Mouse (Mus musculus) ovary, postnatal 14 days (tissue): ENCODE measurements at regions not wholly inside any gene's neighbourhood (a gene's known extent, or its start where the extent isn't known, plus 50 kb on each side); places are given as distances from the start of the nearest gene placed in this dataset.

ENCODE experiments used
- DNase-seq: peaks from one replicate; pipeline ENCODE4 v3.0.0; 2022; ENCODE audit warnings: low spot score

GRCm38 (mm10) chr2:149467801-149468200, 62.9 kb downstream of the Cst10 start:
- no peak for DNase-seq

DNA sequence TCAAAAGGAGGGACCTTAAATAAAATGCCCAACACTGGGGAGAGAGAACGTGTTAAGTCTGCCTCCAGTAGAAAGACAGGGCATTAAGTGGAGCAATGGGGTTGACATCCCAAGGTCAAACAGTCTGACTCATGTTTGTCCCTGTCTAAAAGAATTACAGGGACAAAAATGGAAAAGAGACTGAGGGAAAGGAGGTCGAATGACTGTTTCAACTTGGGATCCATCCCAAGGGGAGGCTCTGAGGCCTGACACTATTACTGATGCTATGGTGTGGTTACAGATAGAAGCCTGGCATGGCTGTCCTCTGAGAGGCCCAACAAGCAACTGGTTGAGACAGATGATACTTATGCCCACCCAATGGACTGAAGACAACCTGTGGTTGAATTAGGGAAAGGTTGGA, 67.6 kb downstream of the Cst10 start:
- DNase-seq = no peak

DNA sequence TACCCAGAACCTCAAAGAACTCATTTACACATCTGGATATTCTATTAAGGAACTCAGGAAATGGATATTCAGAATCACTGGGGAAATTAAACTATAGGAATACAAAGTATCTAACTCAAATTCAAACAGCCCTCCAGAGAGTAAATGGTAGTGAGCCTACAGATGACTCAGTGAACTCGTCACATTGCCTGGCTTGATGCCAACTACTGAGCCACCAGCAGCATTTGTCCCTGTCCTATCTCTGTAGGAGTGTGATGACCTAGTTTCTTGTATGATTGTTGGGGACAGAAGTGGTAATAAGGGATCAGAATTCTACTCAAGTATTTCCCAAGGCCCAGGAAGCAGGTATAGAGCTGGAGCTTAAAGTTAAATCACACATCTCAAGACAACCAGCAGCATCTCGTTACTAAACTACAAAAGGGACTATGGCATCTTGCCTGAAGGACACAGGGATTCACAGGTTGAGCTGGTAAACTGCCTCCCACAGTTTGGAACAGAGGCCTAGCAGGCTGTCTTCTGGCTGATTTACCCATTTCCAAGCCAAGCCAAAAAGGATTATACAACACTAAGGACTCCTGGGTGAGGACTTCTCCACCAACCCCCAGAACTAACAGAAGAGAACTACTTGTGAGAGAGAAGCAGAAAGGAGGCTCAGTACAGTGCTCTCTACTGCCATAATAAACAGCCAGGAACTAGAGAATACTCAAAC, 88.6 kb downstream of the Cst10 start:
- DNase-seq = no peak

DNA sequence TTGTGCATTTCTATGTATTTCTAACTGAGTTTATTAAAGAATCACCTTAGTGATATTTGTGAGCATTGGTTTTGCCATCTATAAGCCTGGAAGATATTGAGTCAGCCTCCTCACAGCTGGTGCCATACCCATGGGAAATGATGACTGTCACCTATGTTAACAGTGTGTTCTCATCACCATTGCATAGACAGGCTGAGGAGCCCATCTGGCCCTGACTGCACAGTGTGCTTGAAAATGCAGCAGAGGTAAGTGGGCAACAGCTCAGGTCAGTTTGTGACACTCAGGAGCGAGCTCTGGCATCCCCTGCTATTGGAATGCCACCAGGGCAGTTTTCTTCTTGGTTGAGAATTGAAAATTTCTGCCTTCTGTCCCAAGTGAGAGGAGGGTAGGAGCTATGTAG, 108.0 kb downstream of the Cst10 start:
- DNase-seq = no peak

DNA sequence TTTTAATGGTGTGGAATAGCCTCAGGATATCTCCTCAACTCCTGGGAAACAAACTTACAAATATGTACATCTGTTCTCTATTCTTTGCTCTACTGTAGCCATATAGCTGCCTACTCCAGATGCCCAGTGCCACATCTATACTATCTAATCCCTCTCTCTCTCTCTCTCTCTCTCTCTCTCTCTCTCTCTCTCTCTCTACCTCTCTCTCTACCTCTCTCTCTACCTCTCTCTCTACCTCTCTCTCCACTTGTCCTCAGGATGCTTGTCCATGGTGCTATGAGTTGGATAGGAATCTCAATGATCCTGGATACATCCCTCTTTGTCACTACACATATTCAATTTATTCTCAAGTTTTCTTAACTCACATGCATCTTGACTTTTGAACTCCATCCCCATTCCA, 119.6 kb downstream of the Cst10 start:
- DNase-seq = no peak

- DNase-seq = no peak
Observed at GRCm38 (mm10) chr2:149542837-149543236, 138.0 kb downstream of the Cst10 start.

- no peak for DNase-seq
Observed at GRCm38 (mm10) chr2:149545708-149546107, 140.9 kb downstream of the Cst10 start.

DNA sequence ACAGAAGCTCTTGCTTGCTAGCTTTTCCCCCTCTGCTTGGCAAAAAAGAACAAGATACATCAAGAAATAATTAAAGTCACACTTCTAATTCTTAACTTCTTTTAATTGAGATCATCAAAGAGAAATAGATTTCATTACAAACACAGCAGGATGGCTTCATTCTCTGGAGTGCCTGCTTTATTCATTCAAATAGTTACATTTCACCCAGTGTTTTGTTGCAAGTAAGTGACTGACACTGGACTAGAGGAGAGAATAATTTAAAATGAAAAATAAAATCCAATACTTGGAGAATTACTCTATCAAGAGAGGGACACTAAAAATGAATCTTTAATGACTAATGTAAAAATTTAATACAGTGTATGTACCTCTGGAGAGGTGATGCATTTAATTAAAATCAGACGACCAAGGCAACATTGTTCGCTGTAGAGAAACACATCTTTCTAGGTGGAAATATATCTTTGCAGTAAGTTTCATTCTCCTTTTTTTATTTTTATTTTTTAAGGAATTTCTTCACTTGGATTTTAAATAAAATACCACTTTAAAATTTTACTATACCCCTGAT, 141.9 kb downstream of the Cst10 start:
- no peak for DNase-seq

DNA sequence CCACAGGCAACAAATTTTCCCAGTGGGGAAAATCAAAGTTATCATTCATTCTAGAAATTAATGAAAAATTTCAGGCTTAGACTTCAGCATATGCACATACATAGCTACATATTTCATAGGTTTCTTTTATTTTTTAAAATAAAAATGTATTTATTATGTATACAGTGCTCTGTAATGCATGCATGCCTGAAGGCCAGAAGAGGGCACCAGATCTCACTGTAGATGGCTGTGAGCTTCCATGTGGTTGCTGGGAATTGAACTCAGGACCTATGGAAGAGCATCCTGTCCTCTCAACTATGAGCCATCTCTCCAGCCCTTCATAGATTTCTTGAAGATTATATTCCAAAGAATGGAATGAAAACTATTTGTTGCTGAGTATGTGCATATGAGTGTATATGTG, 150.4 kb downstream of the Cst10 start:
- no peak for DNase-seq

GRCm38 (mm10) chr2:149573773-149574172, 168.9 kb downstream of the Cst10 start:
- no peak for DNase-seq

- no peak for DNase-seq
Observed at GRCm38 (mm10) chr2:149602581-149602980, 197.7 kb downstream of the Cst10 start.

- DNase-seq = no peak
Observed at GRCm38 (mm10) chr2:149613381-149613780, 208.5 kb downstream of the Cst10 start.

- no peak for DNase-seq
Observed at GRCm38 (mm10) chr2:149614078-149614939, 209.5 kb downstream of the Cst10 start.

DNA sequence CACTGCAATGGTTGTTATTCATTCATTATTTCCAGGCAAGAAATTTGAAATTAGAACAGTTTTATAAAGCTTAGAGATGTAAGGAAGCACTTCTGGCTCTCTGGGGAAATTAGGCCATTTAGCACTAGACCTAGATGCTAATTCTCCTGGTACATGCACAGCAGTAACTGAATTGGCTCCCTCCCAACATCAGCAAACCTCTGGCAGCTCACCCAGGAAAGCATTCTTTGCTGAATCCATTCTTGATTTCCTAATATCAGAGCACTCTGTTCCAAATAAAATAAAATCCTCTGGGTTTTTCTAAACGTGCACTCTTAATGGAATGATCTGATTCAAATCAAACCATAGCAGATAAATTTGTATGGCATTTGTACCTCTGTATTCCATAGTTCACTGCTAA, 203.4 kb upstream of the Syndig1 start:
- DNase-seq = peak; percentile 27

GRCm38 (mm10) chr2:149641207-149641606, 187.8 kb upstream of the Syndig1 start:
- no peak for DNase-seq

GRCm38 (mm10) chr2:149651829-149652228, 177.2 kb upstream of the Syndig1 start:
- DNase-seq = no peak

- DNase-seq = no peak
Observed at GRCm38 (mm10) chr2:149661086-149661485, 167.9 kb upstream of the Syndig1 start.

GRCm38 (mm10) chr2:149664377-149664776, 164.6 kb upstream of the Syndig1 start:
- no peak for DNase-seq

GRCm38 (mm10) chr2:149666412-149666811, 162.6 kb upstream of the Syndig1 start:
- DNase-seq = no peak

DNA sequence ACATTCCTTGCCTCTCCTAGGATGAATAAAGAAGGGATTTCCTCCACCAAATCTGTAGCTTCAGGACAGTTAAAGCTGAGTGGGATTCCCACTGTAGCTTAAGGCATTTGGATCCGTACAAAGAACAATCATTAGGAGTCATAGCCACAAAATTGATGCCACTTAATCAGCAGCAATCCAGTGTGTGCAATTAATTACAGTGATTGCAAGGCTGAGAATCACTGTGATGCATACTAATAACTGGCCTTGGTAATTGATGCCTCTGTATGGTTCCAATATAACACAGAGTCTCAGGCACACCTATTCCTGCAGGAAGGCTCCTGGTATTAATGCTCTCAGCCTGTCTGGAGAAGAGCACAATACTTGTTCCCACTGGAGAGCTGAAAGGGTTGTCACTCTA, 157.1 kb upstream of the Syndig1 start:
- DNase-seq = no peak

DNA sequence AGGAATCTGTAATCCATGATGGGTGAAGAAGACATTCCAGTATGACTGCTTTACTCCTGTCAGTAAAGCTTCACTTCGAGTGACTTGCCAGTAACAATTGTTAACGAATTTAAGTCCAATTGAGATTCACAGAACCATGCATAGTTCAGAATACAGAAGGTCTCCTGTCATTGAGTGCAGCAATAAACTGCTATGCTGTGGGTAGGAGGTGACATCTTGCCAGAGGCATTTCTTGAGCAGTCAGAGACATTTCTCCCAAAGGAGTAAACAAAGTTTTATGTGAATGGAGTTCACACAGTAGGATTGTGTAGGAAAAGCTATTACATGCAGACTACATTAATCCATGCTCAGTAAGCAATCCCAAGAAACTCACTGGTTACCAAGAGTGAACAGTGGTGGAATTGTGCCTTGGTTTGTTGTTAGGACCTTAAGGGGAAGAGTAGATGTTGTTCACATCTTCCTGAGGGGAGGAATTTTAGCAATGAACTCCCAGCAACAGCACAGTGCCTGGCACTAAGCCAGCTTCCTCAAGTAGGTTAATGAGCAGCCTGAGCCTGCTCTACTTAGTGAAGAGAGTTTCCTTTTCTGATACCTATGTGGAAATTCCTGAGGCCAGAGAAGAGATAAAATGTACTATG, 149.1 kb upstream of the Syndig1 start:
- DNase-seq = peak; percentile 2

DNA sequence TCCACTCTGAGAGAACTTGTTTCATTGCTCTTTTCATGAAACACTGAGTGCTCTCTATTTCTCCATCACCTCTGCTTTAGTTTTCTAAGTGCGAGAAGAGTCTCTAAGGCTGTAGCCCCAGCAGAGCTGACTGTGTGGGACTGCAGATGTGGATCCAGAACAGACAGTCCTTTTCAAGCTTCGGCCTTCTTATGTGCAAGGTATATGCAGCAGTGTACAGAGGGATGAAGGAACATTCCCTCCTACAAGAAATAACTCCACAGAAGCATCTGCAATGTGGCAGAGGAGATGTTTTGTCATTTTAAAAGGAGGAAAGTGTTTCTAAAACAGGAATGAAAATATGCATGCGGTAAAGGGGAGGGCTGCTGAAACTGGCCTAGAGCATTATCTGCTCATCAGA, 106.7 kb upstream of the Syndig1 start:
- no peak for DNase-seq

GRCm38 (mm10) chr2:149724279-149724678, 104.7 kb upstream of the Syndig1 start:
- no peak for DNase-seq
